Mouse (Mus musculus): Measurements from ENCODE around the gene Olfr1260.

Gene Olfr1260

DNA sequence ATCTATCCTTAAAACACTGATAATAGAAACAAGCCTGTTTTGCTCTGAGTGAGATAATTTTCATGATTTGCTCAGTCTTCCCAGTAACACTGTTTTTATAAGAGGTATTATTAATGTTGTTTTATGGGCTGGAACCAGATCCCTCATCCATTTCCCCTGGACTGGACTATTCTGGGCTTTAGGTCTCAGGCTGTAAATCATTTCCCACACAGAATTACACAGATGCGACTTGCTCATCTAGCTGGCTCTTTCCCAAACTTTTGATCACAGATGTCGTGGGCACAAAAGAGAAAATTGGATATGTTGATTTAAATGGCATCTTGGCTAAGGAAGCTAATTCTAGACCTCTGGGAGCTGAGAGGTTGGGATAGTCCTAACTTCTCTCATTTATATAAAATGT, at the start of gene Olfr1260:
Gene Olfr1260 (plus strand): TSS at position 157 of the 400 bp plus-strand sequence.
- DNase-seq (ENCODE audit: low read depth) = no peak

DNA sequence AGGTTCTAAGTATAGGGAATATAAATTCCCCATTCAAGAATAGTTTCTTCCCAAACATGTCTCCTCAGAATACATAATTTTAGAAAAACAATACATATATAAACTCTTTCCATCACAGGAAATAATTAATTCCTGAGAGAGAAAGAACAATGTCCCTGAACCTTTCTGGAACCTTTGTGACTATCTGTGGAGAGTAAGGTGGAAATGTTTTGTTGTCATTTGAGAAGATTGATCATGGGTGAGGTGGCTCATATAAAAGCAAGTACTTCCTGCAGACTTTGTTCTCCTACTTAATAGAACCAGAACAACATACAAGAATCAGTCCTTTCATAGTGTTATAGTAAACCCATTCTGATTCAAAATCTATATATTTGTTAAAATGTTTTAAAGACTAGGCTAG, 47.1 kb upstream of the Olfr1260 start, which contains the start of gene Olfr1258:
Gene Olfr1258 (plus strand): TSS at position 301 of the 400 bp plus-strand sequence.
- no peak for DNase-seq (ENCODE audit: low read depth)

DNA sequence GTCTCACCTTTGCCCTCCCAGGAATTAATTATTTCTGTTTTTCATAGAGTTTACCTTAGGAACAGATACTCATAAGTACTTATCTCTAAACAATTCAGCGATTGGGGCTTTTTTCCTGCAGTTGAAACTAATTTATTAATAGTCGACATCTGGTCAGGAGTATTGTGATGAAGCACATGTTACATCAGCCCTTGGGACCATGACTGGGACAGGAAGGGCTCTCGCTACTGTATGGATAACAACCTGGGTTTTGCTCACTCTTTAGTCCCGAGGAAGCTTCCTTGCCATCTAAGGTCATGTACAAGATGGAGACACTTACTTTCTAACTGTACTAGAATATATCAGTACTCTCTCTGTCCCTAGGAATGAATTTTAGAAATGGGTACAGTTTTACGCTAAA, 25.6 kb upstream of the Olfr1260 start, which contains the start of gene Olfr1259:
Gene Olfr1259 (minus strand): TSS at position 101 of the 400 bp plus-strand sequence.
- no peak for DNase-seq (ENCODE audit: low read depth)

DNA sequence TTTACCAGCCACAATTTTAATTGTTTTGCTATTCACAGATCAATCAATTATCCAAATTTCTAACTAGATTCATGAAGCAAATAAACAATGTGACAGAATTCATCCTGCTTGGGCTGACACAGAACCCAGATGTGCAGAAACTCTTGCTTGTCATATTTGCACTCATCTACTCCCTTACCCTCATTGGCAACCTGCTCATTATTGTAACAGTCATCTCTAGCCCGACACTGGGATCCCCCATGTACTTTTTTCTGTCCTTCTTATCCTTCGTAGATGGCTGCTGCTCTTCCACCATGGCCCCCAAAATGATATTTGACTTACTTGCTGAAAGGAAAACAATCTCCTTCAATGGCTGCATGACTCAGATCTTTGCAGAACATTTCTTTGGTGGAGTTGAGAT, 3.6 kb downstream of the Olfr1260 start:
- no peak for DNase-seq (ENCODE audit: low read depth)

DNA sequence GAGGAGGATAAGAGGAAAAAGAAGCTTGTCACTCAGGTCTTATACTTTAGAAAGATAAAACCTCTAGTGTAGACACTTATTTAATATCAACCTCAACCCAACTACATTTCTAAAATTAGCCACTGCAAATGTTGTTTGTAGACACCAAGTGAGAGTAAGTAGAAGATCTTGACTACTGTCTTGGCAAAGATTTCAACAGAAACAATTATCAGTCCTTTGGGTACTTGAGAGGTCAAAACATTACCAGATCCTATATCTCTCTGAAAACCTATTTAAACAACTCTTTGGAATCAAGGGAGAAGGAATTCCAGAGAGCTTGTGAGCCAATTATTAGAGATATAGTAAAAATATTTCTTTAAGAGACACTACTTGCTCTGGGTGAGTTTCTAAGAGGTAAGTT, 16.8 kb downstream of the Olfr1260 start, which contains the start of gene Olfr1261:
Gene Olfr1261 (plus strand): TSS at position 301 of the 400 bp plus-strand sequence.
- no peak for DNase-seq (ENCODE audit: low read depth)

DNA sequence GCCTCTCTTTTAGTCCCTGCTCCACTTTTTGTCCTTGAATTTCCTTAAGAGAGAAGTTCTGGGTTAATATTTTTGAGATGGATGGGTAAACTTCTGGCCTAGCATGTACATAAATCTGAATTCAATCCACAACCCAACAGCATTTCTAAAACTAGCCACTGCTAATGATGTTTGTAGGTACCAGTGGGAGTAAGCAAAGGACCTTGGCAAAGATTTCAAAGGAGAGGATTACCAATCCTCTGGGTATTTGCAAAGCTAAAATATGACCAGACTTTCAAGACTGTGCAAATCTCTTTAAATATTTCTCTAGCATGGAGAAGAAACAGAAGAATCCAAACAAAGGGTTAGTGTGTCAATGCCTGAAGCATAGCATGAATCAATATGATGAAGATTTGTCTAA, 25.7 kb downstream of the Olfr1260 start, which contains the start of gene Olfr1262:
Gene Olfr1262 (plus strand): TSS at position 301 of the 400 bp plus-strand sequence.
- no peak for DNase-seq (ENCODE audit: low read depth)

DNA sequence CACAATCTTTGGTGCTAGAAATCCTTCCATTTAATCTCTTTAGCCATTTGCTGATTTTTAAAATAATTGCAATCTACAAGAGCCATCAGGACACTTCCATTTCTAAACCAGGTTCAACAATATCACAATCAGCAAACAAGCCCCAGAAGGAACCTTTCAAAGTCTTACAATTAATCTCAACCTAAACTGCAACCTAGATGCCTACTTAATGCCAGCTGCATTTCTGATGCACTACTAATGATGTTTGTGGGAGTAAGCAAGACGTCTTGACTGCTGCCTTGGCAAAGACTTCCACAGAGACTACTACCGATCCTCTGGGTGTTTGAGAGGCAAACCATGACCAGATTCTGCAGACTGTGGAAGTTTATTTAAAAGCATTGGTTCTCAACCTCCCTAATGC, 37.7 kb downstream of the Olfr1260 start, which contains the start of gene Olfr1263:
Gene Olfr1263 (plus strand): TSS at position 301 of the 400 bp plus-strand sequence.
- no peak for DNase-seq (ENCODE audit: low read depth)

DNA sequence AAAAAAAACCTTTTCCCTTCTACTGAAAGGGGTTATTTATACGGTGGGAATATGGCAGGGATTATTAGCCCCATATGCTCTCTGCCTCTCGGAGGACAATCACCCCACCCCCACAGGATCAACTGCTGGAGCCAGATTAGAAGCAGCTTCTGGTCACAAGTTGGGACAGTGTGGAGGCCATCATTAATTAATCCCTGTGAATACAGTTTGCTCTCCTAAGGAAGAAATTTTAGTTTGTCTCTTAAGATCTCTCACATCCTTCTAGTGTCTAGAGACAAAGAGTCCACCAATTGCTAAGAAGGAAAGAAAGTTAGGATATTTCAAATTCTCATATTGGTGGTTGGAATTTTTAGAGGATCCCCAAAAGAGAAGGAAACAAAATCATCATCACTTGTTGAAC, 51.3 kb downstream of the Olfr1260 start, which contains the start of gene Olfr1264:
Gene Olfr1264 (minus strand): TSS at position 101 of the 400 bp plus-strand sequence.
- no peak for DNase-seq (ENCODE audit: low read depth)

Data from induced T-regulatory cell, adult 2 months (primary cell).